Mouse (Mus musculus): Measurements from ENCODE around the gene Atg10.
A peak's percentile ranks its signal among the peaks of the same experiment; 100 is the strongest.
"Not testable (repeated sequence)": the region's sequence is repeated elsewhere in the genome, so short reads cannot be mapped to it uniquely, and the experiment has no call there.

Atg10 gene

GRCm38 (mm10) chr13:90939600-90939999 lies 284.2 kb downstream of the Atg10 start:
- no peak for DNase-seq (ENCODE audit: low read depth, low spot score)

- no peak for DNase-seq (ENCODE audit: low read depth, low spot score)
These were observed 284.6 kb downstream of the Atg10 start for GRCm38 (mm10) chr13:90939192-90939591.

- no peak for DNase-seq (ENCODE audit: low read depth, low spot score)
These were observed 287.9 kb downstream of the Atg10 start for GRCm38 (mm10) chr13:90935852-90936251.

- DNase-seq (ENCODE audit: low read depth, low spot score): no peak
These were observed 290.5 kb downstream of the Atg10 start for GRCm38 (mm10) chr13:90933256-90933655.

- peak; percentile 74 for DNase-seq (ENCODE audit: low read depth, low spot score)
These were observed 293.9 kb downstream of the Atg10 start for GRCm38 (mm10) chr13:90929847-90930246.

GRCm38 (mm10) chr13:90928266-90928665 lies 295.5 kb downstream of the Atg10 start:
- DNase-seq (ENCODE audit: low read depth, low spot score): not testable (repeated sequence)

- DNase-seq (ENCODE audit: low read depth, low spot score): no peak
These were observed 296.7 kb downstream of the Atg10 start for GRCm38 (mm10) chr13:90926938-90927633.

GRCm38 (mm10) chr13:90926125-90926765 lies 297.5 kb downstream of the Atg10 start:
- no peak for DNase-seq (ENCODE audit: low read depth, low spot score)

- DNase-seq (ENCODE audit: low read depth, low spot score): no peak
These were observed 298.6 kb downstream of the Atg10 start for GRCm38 (mm10) chr13:90925191-90925590.

GRCm38 (mm10) chr13:90924072-90924471 lies 299.7 kb downstream of the Atg10 start:
- DNase-seq (ENCODE audit: low read depth, low spot score): no peak

- not testable (repeated sequence) for DNase-seq (ENCODE audit: low read depth, low spot score)
These were observed 300.2 kb downstream of the Atg10 start for GRCm38 (mm10) chr13:90923617-90924016.

- DNase-seq (ENCODE audit: low read depth, low spot score): peak; percentile 91
These were observed 300.8 kb downstream of the Atg10 start, which contains the start of gene Rps23 for GRCm38 (mm10) chr13:90922751-90923612. Rps23 (plus strand) TSS chr13:90922958.

GRCm38 (mm10) chr13:90914721-90915120 lies 309.0 kb downstream of the Atg10 start:
- DNase-seq (ENCODE audit: low read depth, low spot score): no peak

GRCm38 (mm10) chr13:90913675-90914192 lies 310.0 kb downstream of the Atg10 start:
- no peak for DNase-seq (ENCODE audit: low read depth, low spot score)

- DNase-seq (ENCODE audit: low read depth, low spot score): peak; percentile 58
These were observed 310.8 kb downstream of the Atg10 start for GRCm38 (mm10) chr13:90912760-90913674.

GRCm38 (mm10) chr13:90907376-90907775 lies 316.4 kb downstream of the Atg10 start:
- no peak for DNase-seq (ENCODE audit: low read depth, low spot score)

- no peak for DNase-seq (ENCODE audit: low read depth, low spot score)
These were observed 318.6 kb downstream of the Atg10 start, which contains the start of gene Atp6ap1l for GRCm38 (mm10) chr13:90905176-90905575. Atp6ap1l (minus strand) TSS chr13:90905355.

- no peak for DNase-seq (ENCODE audit: low read depth, low spot score)
These were observed 326.9 kb downstream of the Atg10 start for GRCm38 (mm10) chr13:90896821-90897220.

- no peak for DNase-seq (ENCODE audit: low read depth, low spot score)
These were observed 327.7 kb downstream of the Atg10 start for GRCm38 (mm10) chr13:90896098-90896497.

GRCm38 (mm10) chr13:90894819-90895218 lies 328.9 kb downstream of the Atg10 start:
- no peak for DNase-seq (ENCODE audit: low read depth, low spot score)

GRCm38 (mm10) chr13:90890111-90890510 lies 333.7 kb downstream of the Atg10 start:
- no peak for DNase-seq (ENCODE audit: low read depth, low spot score)

Data from telencephalon, adult 2 months (tissue).